Mouse (Mus musculus) left cerebral cortex, adult 8-10 months (tissue): ENCODE measurements around the gene Hoxa7. TPM values are rescaled to one million over a fixed set of nuclear protein-coding genes. Genes with fewer than 3 reads are reported as not detected.

Source experiments
- DNase-seq, 2 experiments: peaks; one replicate each; pipeline ENCODE4 v3.0.0; 2022; ENCODE audit warnings: low spot score in 2 of 2
- total RNA-seq, 4 experiments: library from RNA; stranded (reverse); gene quantifications; 2 replicates each; pipeline ENCODE4 v1.2.4; 2022

Gene Hoxa7
- total RNA-seq, 4 experiments from 2014 or later, result not detected

GRCm38 (mm10) chr6:52239625-52240388 lies 18.2 kb upstream of the Hoxa7 start:
- DNase-seq, result no peak

- no peak for DNase-seq
These were observed 17.3 kb upstream of the Hoxa7 start for GRCm38 (mm10) chr6:52238976-52239375.

DNA sequence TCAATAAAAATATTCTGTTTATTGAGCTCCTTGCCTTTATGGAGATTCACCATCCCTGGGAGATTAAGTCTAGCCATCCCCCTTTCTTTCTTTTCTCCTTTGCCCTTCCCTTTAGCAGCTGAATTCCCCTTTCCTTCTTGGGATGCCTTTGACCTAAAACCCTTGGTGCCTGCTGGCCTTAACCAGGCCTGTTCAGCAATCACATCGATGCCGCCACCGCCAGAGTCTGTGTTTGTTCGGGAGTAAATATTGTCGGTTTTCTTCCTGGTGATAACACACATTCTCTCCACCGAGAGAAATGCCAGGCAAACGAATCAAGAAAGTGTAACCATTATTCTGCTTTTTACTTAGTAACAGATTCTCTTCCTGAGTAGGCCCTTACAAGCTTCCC lies 16.5 kb upstream of the Hoxa7 start:
- no peak for DNase-seq

DNA sequence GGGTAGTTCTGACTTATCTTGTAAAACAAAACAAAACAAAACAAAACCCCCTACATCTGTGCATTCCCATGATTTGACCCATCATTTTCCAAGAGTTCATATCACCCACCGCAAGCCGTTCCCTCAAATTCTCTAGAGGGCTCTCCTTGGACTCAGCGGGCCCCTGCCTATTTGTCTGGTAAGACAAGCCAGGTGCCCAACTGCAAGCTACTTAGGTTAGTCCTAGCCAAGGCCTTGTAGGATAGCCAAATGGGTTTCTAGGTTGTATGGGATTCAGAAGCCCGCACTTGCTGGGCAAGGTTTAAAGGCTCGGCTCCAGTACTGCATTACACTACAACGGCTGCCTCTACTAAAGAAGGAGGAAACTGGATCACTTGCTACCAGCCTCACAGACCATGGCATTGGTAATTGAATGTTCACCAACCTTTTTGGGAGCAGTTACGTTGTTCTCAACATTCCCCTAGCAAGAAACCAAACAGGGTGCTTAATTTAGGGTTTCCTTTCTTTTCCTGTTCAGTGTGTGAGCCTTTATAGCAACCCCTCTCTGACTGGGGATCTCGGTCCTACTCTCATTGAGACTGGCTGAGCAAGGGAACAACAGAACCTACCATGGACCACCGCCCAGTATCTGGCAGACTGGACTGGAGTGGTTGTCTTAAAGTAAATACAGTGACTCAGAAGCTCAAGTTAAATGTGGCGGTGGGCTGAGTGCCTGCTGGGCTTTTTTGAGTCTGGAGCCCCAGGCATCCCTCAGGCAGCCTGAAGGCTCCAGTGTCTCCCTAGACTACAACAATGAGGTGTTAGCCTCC lies 15.9 kb upstream of the Hoxa7 start:
- no peak for DNase-seq

DNA sequence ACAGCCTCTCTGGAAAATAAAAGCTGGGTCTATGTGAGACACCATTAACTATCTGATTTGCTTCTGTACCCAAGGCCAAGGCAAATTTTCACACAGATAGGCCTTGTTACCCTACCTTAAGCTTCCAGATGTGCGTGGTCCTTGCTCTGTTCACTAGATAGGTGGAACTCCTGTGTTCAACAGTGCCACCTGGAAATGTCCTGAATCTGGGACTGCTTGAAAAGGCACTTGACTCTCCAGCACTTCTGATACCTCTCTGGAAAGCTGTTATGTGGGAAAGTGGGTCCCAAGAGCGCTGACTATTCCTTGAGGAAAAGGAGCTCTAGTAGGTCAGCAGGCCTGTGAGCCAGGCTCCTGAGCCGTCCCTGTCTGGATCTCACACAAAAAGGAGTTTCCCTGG lies 15.2 kb upstream of the Hoxa7 start:
- no peak for DNase-seq

DNA sequence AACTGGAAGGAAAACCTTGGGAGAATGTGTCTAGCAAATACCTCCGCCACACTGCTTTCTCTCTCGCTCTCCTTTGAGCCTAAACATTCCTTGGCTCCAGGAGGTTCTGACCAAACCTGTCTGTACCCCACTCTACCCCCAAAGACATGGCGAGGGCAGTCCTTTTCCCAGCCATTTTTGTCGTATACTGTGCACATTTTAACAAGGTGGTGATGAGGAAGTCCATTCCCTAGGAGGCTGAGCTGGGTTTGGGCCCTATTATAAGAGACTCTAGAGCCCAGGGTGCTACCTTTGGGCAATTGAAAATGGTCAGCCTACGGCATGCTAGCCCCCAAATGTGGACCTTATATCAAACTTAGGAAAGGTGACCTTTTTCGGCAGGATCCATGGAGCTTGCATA lies 14.2 kb upstream of the Hoxa7 start:
- DNase-seq, result no peak

GRCm38 (mm10) chr6:52235267-52235666 lies 13.6 kb upstream of the Hoxa7 start:
- no peak for DNase-seq

- DNase-seq, result no peak
These were observed 12.9 kb upstream of the Hoxa7 start for GRCm38 (mm10) chr6:52234428-52235140.

DNA sequence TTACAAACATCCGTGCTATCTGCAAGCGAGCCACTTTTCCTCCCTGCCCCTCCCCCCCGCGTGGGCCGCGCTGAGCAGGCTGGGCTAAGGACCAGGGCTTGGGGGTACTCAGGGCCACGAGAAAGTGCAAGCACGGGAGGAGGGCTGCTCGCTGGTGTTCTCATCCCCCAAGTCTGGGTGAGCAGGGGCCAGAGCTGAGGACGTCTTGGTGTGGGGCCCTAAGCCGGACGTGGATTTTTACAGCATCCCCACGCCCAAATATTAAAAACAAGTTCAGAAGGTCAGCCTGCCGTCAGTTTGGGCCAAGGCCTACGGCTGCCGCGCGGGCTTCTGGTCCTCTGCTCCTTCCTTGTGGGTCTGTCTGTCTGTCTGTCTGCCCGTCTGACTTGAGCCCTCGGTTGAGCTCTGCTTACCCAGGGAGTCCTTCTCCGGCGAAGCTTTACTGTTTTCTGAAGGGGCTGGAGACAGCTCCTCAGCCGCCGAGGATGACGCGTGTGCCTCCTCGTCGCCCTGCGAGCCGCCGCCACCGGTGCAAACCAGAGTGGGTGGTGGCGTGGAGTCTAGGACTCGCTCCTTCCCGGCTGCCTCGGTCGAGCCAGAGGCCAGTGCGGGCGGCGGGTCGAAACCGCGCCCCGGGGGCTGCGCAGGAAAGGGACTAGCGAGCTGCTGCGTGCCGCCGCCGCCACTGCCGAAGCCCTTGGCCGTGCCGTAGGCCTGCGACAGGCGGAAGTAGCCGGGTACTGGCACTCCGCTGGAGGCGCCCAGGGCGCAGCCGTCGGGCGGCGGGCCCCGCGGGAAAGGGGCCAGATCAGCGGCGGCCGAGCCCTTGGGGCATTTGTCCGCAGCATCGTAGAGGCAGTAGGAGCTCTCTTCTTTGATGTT lies 12.1 kb upstream of the Hoxa7 start:
- DNase-seq, result no peak

- no peak for DNase-seq
These were observed 11.4 kb upstream of the Hoxa7 start for GRCm38 (mm10) chr6:52232984-52233545.

GRCm38 (mm10) chr6:52232568-52232965 lies 10.9 kb upstream of the Hoxa7 start:
- no peak for DNase-seq

DNA sequence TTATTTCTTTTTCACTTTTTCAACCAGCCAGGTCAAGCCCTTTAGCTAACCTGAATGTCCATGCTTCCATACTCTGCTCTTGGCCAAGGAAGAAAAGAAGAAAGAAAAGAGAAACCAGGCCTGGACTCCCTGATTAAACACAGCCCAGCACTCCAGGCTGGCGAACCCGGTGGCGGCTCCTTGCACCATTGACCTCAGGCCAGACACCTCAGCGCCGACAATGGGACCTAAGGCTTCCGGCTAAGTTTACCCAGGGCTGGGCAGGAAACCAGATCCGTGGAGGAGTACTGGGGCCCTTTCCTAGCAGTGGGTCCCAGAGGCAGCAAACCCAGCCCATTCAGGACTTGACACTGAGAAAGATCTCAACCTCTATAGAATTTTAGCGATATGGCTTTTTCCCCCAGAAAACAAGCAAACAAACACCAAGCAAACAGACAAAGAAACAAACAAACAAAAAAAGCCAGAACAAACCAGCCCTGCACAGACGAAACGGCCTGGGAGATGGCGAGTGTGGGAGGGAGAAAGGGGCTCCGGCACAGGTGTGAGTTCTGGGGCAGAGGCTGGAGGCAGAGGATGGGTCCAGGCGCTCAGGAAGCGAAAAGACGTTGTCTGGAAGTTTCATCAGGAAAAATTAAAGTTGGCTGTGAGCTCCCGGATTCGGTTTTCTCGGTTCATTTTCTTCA lies 10.4 kb upstream of the Hoxa7 start:
- no peak for DNase-seq

GRCm38 (mm10) chr6:52230516-52231165 lies 9.0 kb upstream of the Hoxa7 start, which contains the start of gene Hoxa9:
Hoxa9 (minus strand) TSS chr6:52231089.
- DNase-seq, result no peak

DNA sequence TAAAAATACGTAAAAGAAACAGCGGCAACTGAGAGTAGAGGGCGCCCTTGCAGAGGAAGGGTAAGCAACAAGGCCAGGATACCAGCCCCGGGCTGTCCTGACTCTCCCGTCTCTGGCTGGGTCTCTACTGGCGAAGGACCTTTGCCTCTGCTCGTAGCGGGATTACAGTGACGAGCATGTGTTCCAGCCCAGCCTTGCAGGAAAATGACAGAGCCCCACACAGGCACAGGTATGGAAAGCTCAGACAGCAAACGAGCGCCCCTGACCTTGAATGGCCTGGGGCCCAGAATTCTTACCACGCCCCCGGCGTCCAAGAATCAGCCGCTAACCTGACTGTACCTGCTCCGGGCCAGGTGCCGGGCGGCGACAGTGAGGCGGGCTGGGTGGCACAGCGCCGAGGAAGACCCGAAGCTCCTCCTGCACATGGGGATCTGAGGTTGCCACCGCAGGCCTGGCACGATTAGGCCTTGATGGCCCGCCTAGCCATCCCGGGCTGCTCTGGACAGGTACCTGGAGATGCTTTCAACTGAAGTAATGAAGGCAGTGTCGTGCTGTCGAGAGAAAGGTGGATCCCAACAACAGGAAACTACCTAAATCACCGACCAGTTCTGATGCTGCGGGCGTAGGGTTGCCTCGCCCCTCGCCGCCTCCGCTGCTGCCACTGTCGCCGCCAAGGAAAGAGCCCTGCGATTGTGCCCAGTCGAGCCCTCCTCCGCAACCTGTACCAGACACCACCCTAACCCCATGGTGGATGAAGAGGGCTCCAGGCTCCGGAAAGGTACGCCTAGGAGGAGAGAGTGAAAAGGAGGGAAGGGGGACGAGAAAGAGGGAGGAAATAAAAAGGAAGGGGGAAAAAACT lies 8.1 kb upstream of the Hoxa7 start:
- no peak for DNase-seq

GRCm38 (mm10) chr6:52228475-52229465 lies 7.1 kb upstream of the Hoxa7 start:
- DNase-seq, result no peak

- DNase-seq, result no peak
These were observed 6.0 kb upstream of the Hoxa7 start for GRCm38 (mm10) chr6:52227470-52228222.
